Mouse (Mus musculus) C2C12 (cell line): ENCODE results near the gene Zmat3. TPM values are rescaled to one million over a fixed set of nuclear protein-coding genes. Genes with fewer than 3 reads are reported as not detected.

Experiments used
- H3K27me3 ChIP-seq: one replicate; pipeline ENCODE4 v1.6.1; 2011; ENCODE audit not compliant: control insufficient read depth, insufficient read depth, insufficient read length
- H3K36me3 ChIP-seq: one replicate; pipeline ENCODE4 v1.6.1; 2011; ENCODE audit not compliant: control insufficient read depth, insufficient read depth
- H3K4me3 ChIP-seq: one replicate; pipeline ENCODE4 v1.5.1; 2011; ENCODE audit warnings: mild to moderate bottlenecking, control low read depth; ENCODE audit not compliant: poor library complexity, insufficient read depth, severe bottlenecking
- H3K79me2 ChIP-seq: one replicate; pipeline ENCODE4 v1.6.1; 2011; ENCODE audit not compliant: control insufficient read depth, insufficient read depth
- H3K79me3 ChIP-seq: one replicate; pipeline ENCODE4 v1.6.1; 2011; ENCODE audit warnings: low read depth, control low read depth
- H3ac ChIP-seq: one replicate; pipeline ENCODE3; 2011; ENCODE audit warnings: low read depth; ENCODE audit not compliant: control insufficient read depth, insufficient read length
- CEBPB ChIP-seq: IDR thresholded peaks from one replicate; pipeline ENCODE4 v1.6.1; 2011; ENCODE audit warnings: low read depth, mild to moderate bottlenecking, control low read depth, moderate library complexity
- CTCF ChIP-seq: IDR thresholded peaks from one replicate; pipeline ENCODE4 v1.5.1; 2011; ENCODE audit not compliant: control insufficient read depth, insufficient read depth, insufficient read length
- FOSL1 ChIP-seq: IDR thresholded peaks from one replicate; pipeline ENCODE4 v1.8.0; 2011; ENCODE audit warnings: mild to moderate bottlenecking, low read length; ENCODE audit not compliant: poor library complexity, insufficient read depth, severe bottlenecking
- MAX ChIP-seq: IDR thresholded peaks from one replicate; pipeline ENCODE4 v1.6.1; 2011; ENCODE audit warnings: mild to moderate bottlenecking, control low read depth
- MYOD1 ChIP-seq: IDR thresholded peaks from one replicate; pipeline ENCODE4 v1.6.1; 2011; ENCODE audit warnings: low read depth; ENCODE audit not compliant: control insufficient read depth, insufficient read length
- MYOG ChIP-seq: IDR thresholded peaks from one replicate; pipeline ENCODE4 v1.6.1; 2011; ENCODE audit not compliant: control insufficient read depth, insufficient read length; ENCODE audit errors: extremely low read depth
- USF1 ChIP-seq: IDR thresholded peaks from one replicate; pipeline ENCODE4 v1.6.1; 2011; ENCODE audit warnings: low read depth, mild to moderate bottlenecking, control low read depth, moderate library complexity
- polyA plus RNA-seq: library from polyadenylated mRNA; unstranded; fragments of >200 nt; fragmentation: generic; extraction: Trizol; gene quantifications from one replicate; pipeline ENCODE4 v1.2.1, GENCODE M21; 2012; ENCODE audit warnings: missing spikeins

Zmat3 gene
- polyA plus RNA-seq, 1 experiment: 14.7 TPM

- Histone ChIP-seq H3ac (no peak overlapping the region), H3K79me3 (no peaks in the 10 kb centered on the region), H3K79me2 (no peaks in the 10 kb centered on the region), H3K4me3 (no peak overlapping the region), H3K27me3 (no peaks in the 10 kb centered on the region), H3K36me3 (peaks cover 21% of the 10 kb centered on the region)
- TF ChIP-seq USF1 (no peak), CTCF (peak; percentile 17)
Observed at GRCm38 (mm10) chr3:32333456-32334086, 32.2 kb downstream of the Zmat3 start.

GRCm38 (mm10) chr3:32317901-32318416 is 47.9 kb downstream of the Zmat3 start:
- Histone ChIP-seq H3K79me2 (no peaks in the 10 kb centered on the region), H3K79me3 (no peaks in the 10 kb centered on the region), H3K36me3 (no peaks in the 10 kb centered on the region), H3K27me3 (no peaks in the 10 kb centered on the region), H3K4me3 (no peak overlapping the region), H3ac (no peak overlapping the region)
- no peak for TF ChIP-seq CTCF
- TF ChIP-seq FOSL1: no peak
- TF ChIP-seq MAX: no peak
- TF ChIP-seq CEBPB: no peak
- TF ChIP-seq MYOG: no peak
- TF ChIP-seq MYOD1: no peak
- TF ChIP-seq USF1: no peak

- Histone ChIP-seq H3K79me2 (no peaks in the 10 kb centered on the region), H3K27me3 (no peaks in the 10 kb centered on the region), H3K4me3 (no peak overlapping the region), H3K36me3 (no peaks in the 10 kb centered on the region), H3K79me3 (no peaks in the 10 kb centered on the region), H3ac (no peak overlapping the region)
- no peak for TF ChIP-seq CEBPB
- TF ChIP-seq USF1: no peak
- TF ChIP-seq MYOD1: no peak
- no peak for TF ChIP-seq FOSL1
- no peak for TF ChIP-seq CTCF
- TF ChIP-seq MAX: no peak
- TF ChIP-seq MYOG: no peak
Observed at GRCm38 (mm10) chr3:32317165-32317900, 48.5 kb downstream of the Zmat3 start.

GRCm38 (mm10) chr3:32314746-32315145 is 51.1 kb downstream of the Zmat3 start:
- no peak overlapping the region for H3ac ChIP-seq

GRCm38 (mm10) chr3:32304171-32304570 is 61.6 kb downstream of the Zmat3 start:
- Histone ChIP-seq H3K36me3 (no peaks in the 10 kb centered on the region), H3K79me2 (no peaks in the 10 kb centered on the region), H3K79me3 (no peaks in the 10 kb centered on the region), H3ac (no peak overlapping the region), H3K4me3 (no peak overlapping the region), H3K27me3 (no peaks in the 10 kb centered on the region)
- TF ChIP-seq MYOD1 (no peak), FOSL1 (no peak), MYOG (no peak), MAX (no peak), CEBPB (no peak), USF1 (no peak), CTCF (no peak)

More at GRCm38 (mm10) chr3:32314746-32315145, 51.1 kb downstream of the Zmat3 start:
- Histone ChIP-seq H3K36me3 (no peaks in the 10 kb centered on the region), H3K4me3 (no peak overlapping the region), H3K27me3 (no peaks in the 10 kb centered on the region), H3K79me3 (no peaks in the 10 kb centered on the region), H3K79me2 (no peaks in the 10 kb centered on the region)
- no peak for TF ChIP-seq MAX
- no peak for TF ChIP-seq MYOD1
- no peak for TF ChIP-seq MYOG

- H3K36me3 ChIP-seq: no peaks in the 10 kb centered on the region
- H3K79me3 ChIP-seq: no peaks in the 10 kb centered on the region
- no peak overlapping the region for H3K4me3 ChIP-seq
- H3K79me2 ChIP-seq: no peaks in the 10 kb centered on the region
- no peak overlapping the region for H3ac ChIP-seq
- no peaks in the 10 kb centered on the region for H3K27me3 ChIP-seq
- TF ChIP-seq CEBPB: no peak
- TF ChIP-seq MYOG: no peak
- no peak for TF ChIP-seq USF1
- TF ChIP-seq MYOD1: no peak
- no peak for TF ChIP-seq FOSL1
- TF ChIP-seq MAX: no peak
- no peak for TF ChIP-seq CTCF
Observed at GRCm38 (mm10) chr3:32292001-32292400, 73.8 kb downstream of the Zmat3 start.

Other genes with a start within 250 kb of the Zmat3 start
- gene Pik3ca, start 31.7 kb upstream of the Zmat3 start, polyA plus RNA-seq: 8.6 TPM
- not detected for gene Kcnmb3, start 126.2 kb upstream of the Zmat3 start, polyA plus RNA-seq
- gene Zfp639, start 144.2 kb upstream of the Zmat3 start, polyA plus RNA-seq: 15.3 TPM
- 10.1 TPM for gene Mfn1, start 163.5 kb upstream of the Zmat3 start, polyA plus RNA-seq